Mouse (Mus musculus) midbrain, postnatal 0 days (tissue): ENCODE results near the gene Ptgis. TPM values are rescaled to one million over a fixed set of nuclear protein-coding genes. Genes with fewer than 3 reads are reported as not detected.
A peak's percentile ranks its signal among the peaks of the same experiment; 100 is the strongest.

Experiments
- ATAC-seq: fragments of 200-750 bp; cut with Nextera tagmentation; 2 replicates; pipeline ENCODE4 v1.8.0; 2017; ENCODE audit warnings: moderate number of reproducible peaks, mild to moderate bottlenecking, moderate TSS enrichment, moderate library complexity; ENCODE audit not compliant: low FRiP score
- DNase-seq: peaks from one replicate; pipeline ENCODE4 v3.0.0-alpha.2; 2015; ENCODE audit warnings: low spot score
- H3K27ac ChIP-seq: fragments of 300-500 bp; sonication (generic); 2 replicates; pipeline ENCODE4 v1.5.1; 2014; ENCODE audit warnings: low read depth, mild to moderate bottlenecking, low read length, mixed read lengths
- H3K27me3 ChIP-seq: fragments of 300-500 bp; sonication (generic); 2 replicates; pipeline ENCODE4 v1.6.1; 2014; ENCODE audit warnings: low read length, control low read depth, mixed read lengths; ENCODE audit not compliant: insufficient read depth
- H3K36me3 ChIP-seq: fragments of 300-500 bp; sonication (generic); 2 replicates; pipeline ENCODE4 v1.6.1; 2014; ENCODE audit warnings: low read length, control low read depth, mixed read lengths; ENCODE audit not compliant: insufficient read depth
- H3K4me1 ChIP-seq: fragments of 300-500 bp; sonication (generic); 2 replicates; pipeline ENCODE4 v1.6.1; 2014; ENCODE audit warnings: mild to moderate bottlenecking, control low read depth, antibody characterized with exemption, low read length, mixed read lengths; ENCODE audit not compliant: insufficient read depth
- H3K4me2 ChIP-seq: fragments of 300-500 bp; sonication (generic); 2 replicates; pipeline ENCODE4 v1.6.1; 2014; ENCODE audit warnings: low read depth, mild to moderate bottlenecking, low read length, mixed read lengths; ENCODE audit not compliant: poor library complexity, severe bottlenecking
- H3K4me3 ChIP-seq: fragments of 300-500 bp; sonication (generic); 2 replicates; pipeline ENCODE4 v1.5.1; 2014; ENCODE audit warnings: low read depth, mild to moderate bottlenecking, low read length, moderate library complexity
- H3K9ac ChIP-seq: fragments of 300-500 bp; sonication (generic); replicated peaks from 2 replicates; pipeline ENCODE4 v1.6.1; 2014; ENCODE audit warnings: mild to moderate bottlenecking, low read length, moderate library complexity, mixed read lengths; ENCODE audit not compliant: poor library complexity, severe bottlenecking
- H3K9me3 ChIP-seq: fragments of 300-500 bp; sonication (generic); 2 replicates; pipeline ENCODE4 v1.6.1; 2016; ENCODE audit warnings: low read length, control low read depth
- CTCF ChIP-seq: IDR thresholded peaks from 2 replicates; pipeline ENCODE4 v1.5.1; 2016; ENCODE audit warnings: antibody characterized with exemption, mild to moderate bottlenecking
- WGBS: fragments of 180-500 bp; shearing (Covaris S2); extraction: QIAGEN DNeasy Blood & Tissue Kit; methylation state at CpG from one replicate; pipeline ENCODE4 v1.1.7; 2014; 5-methylcytosine and 5-hydroxymethylcytosine counted together
- polyA plus RNA-seq: library from polyadenylated mRNA; unstranded; fragments of >200 nt; fragmentation: Nextera tagmentation; extraction: Ambion mirVana; gene quantifications from 2 replicates; pipeline ENCODE4 v1.2.1, GENCODE M21; 2015
- total RNA-seq: library from RNA; depleted of rRNA; stranded (reverse); fragments of >200 nt; gene quantifications from 2 replicates; pipeline ENCODE4 v1.2.3, GENCODE M21; 2014; rRNA removed

Gene Ptgis
- total and polyA plus RNA-seq, 2 experiments from 2014 or later = 3.9 to 6.1 TPM

GRCm38 (mm10) chr2:167145904-167146303 is 94.5 kb downstream of the Ptgis start:
- Histone ChIP-seq H3K4me3 (no peak overlapping the region), H3K4me2 (no peak overlapping the region), H3K27me3 (no peaks in the 10 kb centered on the region), H3K4me1 (0 out of 2 replicates have a peak, but pooled peaks cover 6% of the 10 kb centered on the region), H3K9me3 (no peaks in the 10 kb centered on the region), H3K9ac (no peak overlapping the region), H3K36me3 (no peaks in the 10 kb centered on the region), H3K27ac (no peak overlapping the region)
- 60% methylated on average over 5 of the region's 5 CpGs for WGBS
- DNase-seq (no peak), ATAC-seq (no peak)
- no peak for TF ChIP-seq CTCF

GRCm38 (mm10) chr2:167144439-167145307 is 95.7 kb downstream of the Ptgis start:
- Histone ChIP-seq H3K9ac (no peak overlapping the region), H3K4me3 (no peak overlapping the region), H3K36me3 (no peaks in the 10 kb centered on the region), H3K27me3 (no peaks in the 10 kb centered on the region), H3K4me2 (no peak overlapping the region), H3K9me3 (no peaks in the 10 kb centered on the region), H3K27ac (peak overlapping the region; percentile 57; the same call in 1 of the 2 replicates), H3K4me1 (0 out of 2 replicates have a peak, but pooled peaks cover 6% of the 10 kb centered on the region)
- no peak for TF ChIP-seq CTCF
- ATAC-seq (no peak), DNase-seq (no peak)
- 14% methylated on average over 14 of the region's 14 CpGs for WGBS

GRCm38 (mm10) chr2:167143914-167144313 is 96.5 kb downstream of the Ptgis start:
- no peak overlapping the region for H3K27ac ChIP-seq
- 0 out of 2 replicates have a peak, but pooled peaks cover 6% of the 10 kb centered on the region for H3K4me1 ChIP-seq
- no peak for TF ChIP-seq CTCF
- H3K4me2 ChIP-seq = no peak overlapping the region
- H3K27me3 ChIP-seq = no peaks in the 10 kb centered on the region
- no peaks in the 10 kb centered on the region for H3K9me3 ChIP-seq
- no peaks in the 10 kb centered on the region for H3K36me3 ChIP-seq
- no peak overlapping the region for H3K4me3 ChIP-seq
- H3K9ac ChIP-seq = no peak overlapping the region
- ATAC-seq (no peak), DNase-seq (no peak)
- 65% methylated on average over 2 of the region's 2 CpGs for WGBS

- Histone ChIP-seq H3K27ac (no peak overlapping the region), H3K9me3 (no peaks in the 10 kb centered on the region), H3K4me3 (no peak overlapping the region), H3K4me2 (no peak overlapping the region), H3K36me3 (no peaks in the 10 kb centered on the region), H3K9ac (no peak overlapping the region), H3K27me3 (no peaks in the 10 kb centered on the region), H3K4me1 (0 out of 2 replicates have a peak, but pooled peaks cover 6% of the 10 kb centered on the region)
- ATAC-seq (no peak), DNase-seq (no peak)
- 79% methylated on average over 3 of the region's 3 CpGs for WGBS
- TF ChIP-seq CTCF = no peak
Measured at GRCm38 (mm10) chr2:167142282-167142681, 98.1 kb downstream of the Ptgis start.

GRCm38 (mm10) chr2:167141810-167142209 is 98.6 kb downstream of the Ptgis start:
- Histone ChIP-seq H3K4me2 (no peak overlapping the region), H3K9ac (no peak overlapping the region), H3K27me3 (no peaks in the 10 kb centered on the region), H3K4me1 (peaks cover 10% of the 10 kb centered on the region; the same call in 1 of the 2 replicates), H3K27ac (no peak overlapping the region), H3K9me3 (no peaks in the 10 kb centered on the region), H3K4me3 (no peak overlapping the region), H3K36me3 (no peaks in the 10 kb centered on the region)
- ATAC-seq (no peak), DNase-seq (no peak)
- TF ChIP-seq CTCF = no peak
- 78% methylated on average over 4 of the region's 4 CpGs for WGBS

Other genes starting within 250 kb of the Ptgis start
- 35.3 and 41.4 TPM in 2 replicates for gene Stau1, start 244.3 kb downstream of the Ptgis start, total RNA-seq
- gene Stau1, start 244.3 kb downstream of the Ptgis start, polyA plus RNA-seq = 88.5 and 96.8 TPM in 2 replicates
- 29.5 and 34.0 TPM in 2 replicates for gene Ddx27, start 225.4 kb downstream of the Ptgis start, total RNA-seq
- 38.2 and 38.6 TPM in 2 replicates for gene Ddx27, start 225.4 kb downstream of the Ptgis start, polyA plus RNA-seq
- gene Znfx1, start 177.6 kb downstream of the Ptgis start, total RNA-seq = 28.4 and 32.2 TPM in 2 replicates
- gene Znfx1, start 177.6 kb downstream of the Ptgis start, polyA plus RNA-seq = 4.7 and 6.0 TPM in 2 replicates
- 29.8 and 30.0 TPM in 2 replicates for gene Kcnb1, start 50.4 kb downstream of the Ptgis start, total RNA-seq
- gene Kcnb1, start 50.4 kb downstream of the Ptgis start, polyA plus RNA-seq = 5.6 and 6.4 TPM in 2 replicates
- gene B4galt5, start 108.6 kb upstream of the Ptgis start, total RNA-seq = 64.1 and 88.3 TPM in 2 replicates
- 29.1 and 35.6 TPM in 2 replicates for gene B4galt5, start 108.6 kb upstream of the Ptgis start, polyA plus RNA-seq
- 30.6 and 36.2 TPM in 2 replicates for gene Slc9a8, start 181.1 kb upstream of the Ptgis start, total RNA-seq
- 17.9 TPM in 2 replicates for gene Slc9a8, start 181.1 kb upstream of the Ptgis start, polyA plus RNA-seq